Mouse (Mus musculus) ES-Bruce4 (cell line): Measurements from ENCODE around the gene Tbxas1. TPM values are rescaled to one million over a fixed set of nuclear protein-coding genes. Genes with fewer than 3 reads are reported as not detected.
A peak's percentile ranks its signal among the peaks of the same experiment; 100 is the strongest.

Source experiments
- H3K27ac ChIP-seq: 2 replicates; pipeline ENCODE4 v1.5.1; 2012; ENCODE audit warnings: low read length, inconsistent platforms; ENCODE audit not compliant: insufficient read depth
- H3K27me3 ChIP-seq: 2 replicates; pipeline ENCODE4 v1.6.1; 2012; ENCODE audit warnings: mild to moderate bottlenecking, low read length, inconsistent platforms; ENCODE audit not compliant: control insufficient read depth, poor library complexity, insufficient read depth, severe bottlenecking
- H3K36me3 ChIP-seq: 2 replicates; pipeline ENCODE4 v1.6.1; 2012; ENCODE audit warnings: inconsistent platforms, mild to moderate bottlenecking, low read length, moderate library complexity; ENCODE audit not compliant: control insufficient read depth, poor library complexity, insufficient read depth, severe bottlenecking
- H3K4me1 ChIP-seq: one replicate; pipeline ENCODE4 v1.8.1; 2011; ENCODE audit warnings: low read length; ENCODE audit not compliant: control insufficient read depth, insufficient read depth
- H3K4me3 ChIP-seq: 2 replicates; pipeline ENCODE4 v1.5.1; 2011; ENCODE audit warnings: low read depth, mild to moderate bottlenecking, low read length
- H3K9ac ChIP-seq: 2 replicates; pipeline ENCODE4 v1.6.1; 2012; ENCODE audit warnings: low read depth, mild to moderate bottlenecking, inconsistent platforms; ENCODE audit not compliant: poor library complexity, severe bottlenecking
- H3K9me3 ChIP-seq: replicated peaks from 2 replicates; pipeline ENCODE4 v1.6.1; 2012; ENCODE audit warnings: mild to moderate bottlenecking, low read length, inconsistent platforms; ENCODE audit not compliant: control insufficient read depth, poor library complexity, insufficient read depth, severe bottlenecking
- CTCF ChIP-seq: IDR thresholded peaks from one replicate; pipeline ENCODE4 v1.8.1; 2011; ENCODE audit warnings: low read depth, low read length
- EP300 ChIP-seq: IDR thresholded peaks from 2 replicates; pipeline ENCODE4 v1.6.1; 2011; ENCODE audit warnings: low read depth, low read length; ENCODE audit not compliant: insufficient read depth
- POLR2A ChIP-seq: IDR thresholded peaks from one replicate; pipeline ENCODE4 v1.8.1; 2011; ENCODE audit warnings: low read length; ENCODE audit not compliant: insufficient read depth
- polyA plus RNA-seq: library from polyadenylated mRNA; stranded (reverse); fragments of >200 nt; gene quantifications from 2 replicates; pipeline ENCODE4 v1.2.4, GENCODE M21; 2011; ENCODE audit warnings: low read depth; ENCODE audit not compliant: missing spikeins, insufficient read depth, insufficient read length

Gene Tbxas1
- polyA plus RNA-seq, 1 experiment: not detected

DNA sequence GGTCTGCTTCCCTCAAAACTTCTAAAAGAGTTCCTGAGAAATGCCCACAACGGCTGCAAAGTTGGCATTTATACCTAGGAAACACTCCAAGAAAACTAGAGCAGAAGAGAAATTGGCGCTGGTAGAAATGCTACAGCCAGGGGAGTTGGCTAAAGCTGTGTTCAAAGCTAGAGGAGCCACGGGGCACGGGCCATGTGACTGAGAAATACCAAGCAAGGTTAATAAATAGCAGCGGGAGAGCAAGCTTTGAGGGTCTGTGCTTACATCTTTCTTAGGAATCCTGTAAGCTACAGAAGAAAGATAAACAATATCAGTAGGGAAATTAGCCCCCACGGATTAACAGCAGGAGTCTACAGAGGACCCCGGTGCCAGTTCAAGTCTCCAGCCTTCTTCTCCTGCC, 107.9 kb downstream of the Tbxas1 start:
- Histone ChIP-seq H3K9ac (no peak overlapping the region), H3K27ac (no peak overlapping the region), H3K4me1 (no peaks in the 10 kb centered on the region), H3K27me3 (no peaks in the 10 kb centered on the region), H3K36me3 (no peaks in the 10 kb centered on the region), H3K9me3 (no peaks in the 10 kb centered on the region), H3K4me3 (no peak overlapping the region)
- TF ChIP-seq EP300 (no peak), POLR2A (no peak), CTCF (no peak)

DNA sequence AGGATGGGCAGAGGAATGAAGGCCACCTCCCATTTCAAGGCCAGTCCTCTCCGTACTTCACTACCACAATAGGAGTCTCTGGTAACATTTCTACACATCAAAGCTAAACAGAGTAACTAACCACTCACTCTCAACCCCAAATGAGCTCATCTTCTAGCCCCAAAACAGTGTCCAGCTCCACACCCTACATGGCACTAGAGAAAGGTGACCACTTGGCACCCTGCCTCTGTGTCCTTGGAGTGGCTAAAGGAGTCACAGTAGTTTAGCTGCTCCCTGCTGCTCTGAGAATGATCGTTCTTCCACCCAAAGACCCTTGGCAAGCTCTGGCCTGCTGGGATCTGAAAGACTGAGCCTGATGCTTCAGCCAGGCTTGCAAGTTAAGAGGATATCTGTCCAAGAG, 109.4 kb downstream of the Tbxas1 start:
- no peak overlapping the region for H3K9ac ChIP-seq

DNA sequence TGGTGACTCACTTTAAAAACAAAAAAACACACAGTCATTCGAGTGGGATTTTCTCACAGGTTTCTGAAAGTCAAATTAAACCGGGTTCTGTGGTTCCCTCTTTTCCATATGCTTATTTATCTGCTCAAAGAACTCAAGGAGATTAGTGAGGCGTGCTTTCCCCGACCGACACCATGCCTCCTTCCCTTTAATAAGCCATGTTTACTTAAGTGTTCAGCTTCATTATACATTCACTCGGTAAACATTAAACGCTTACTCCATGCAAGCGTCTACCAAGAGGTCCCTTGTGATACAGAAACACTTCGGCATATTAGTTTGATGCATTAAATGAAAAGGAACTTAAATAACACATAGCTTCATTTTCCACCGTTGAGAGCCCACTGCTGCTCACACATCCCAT, 111.4 kb downstream of the Tbxas1 start:
- TF ChIP-seq CTCF: no peak
- TF ChIP-seq POLR2A: no peak

More for the DNA sequence above, 109.4 kb downstream of the Tbxas1 start:
- no peaks in the 10 kb centered on the region for H3K36me3 ChIP-seq
- H3K9me3 ChIP-seq: no peaks in the 10 kb centered on the region
- H3K4me3 ChIP-seq: no peak overlapping the region
- H3K4me1 ChIP-seq: no peaks in the 10 kb centered on the region
- H3K27me3 ChIP-seq: no peaks in the 10 kb centered on the region
- H3K27ac ChIP-seq: no peak overlapping the region
- TF ChIP-seq EP300: no peak
- no peak for TF ChIP-seq POLR2A
- no peak for TF ChIP-seq CTCF

GRCm38 (mm10) chr6:38992016-38992415, 116.8 kb downstream of the Tbxas1 start:
- Histone ChIP-seq H3K27me3 (no peaks in the 10 kb centered on the region), H3K4me1 (peaks cover 5% of the 10 kb centered on the region), H3K4me3 (no peak overlapping the region), H3K27ac (no peak overlapping the region), H3K9ac (no peak overlapping the region), H3K9me3 (no peaks in the 10 kb centered on the region), H3K36me3 (no peaks in the 10 kb centered on the region)
- TF ChIP-seq EP300 (peak; percentile 74; the same call in 1 of the 2 replicates), CTCF (no peak), POLR2A (no peak)

More for the DNA sequence above, 111.4 kb downstream of the Tbxas1 start:
- Histone ChIP-seq H3K4me1 (no peaks in the 10 kb centered on the region), H3K36me3 (no peaks in the 10 kb centered on the region), H3K27ac (no peak overlapping the region), H3K4me3 (no peak overlapping the region), H3K9ac (no peak overlapping the region), H3K27me3 (no peaks in the 10 kb centered on the region), H3K9me3 (no peaks in the 10 kb centered on the region)

DNA sequence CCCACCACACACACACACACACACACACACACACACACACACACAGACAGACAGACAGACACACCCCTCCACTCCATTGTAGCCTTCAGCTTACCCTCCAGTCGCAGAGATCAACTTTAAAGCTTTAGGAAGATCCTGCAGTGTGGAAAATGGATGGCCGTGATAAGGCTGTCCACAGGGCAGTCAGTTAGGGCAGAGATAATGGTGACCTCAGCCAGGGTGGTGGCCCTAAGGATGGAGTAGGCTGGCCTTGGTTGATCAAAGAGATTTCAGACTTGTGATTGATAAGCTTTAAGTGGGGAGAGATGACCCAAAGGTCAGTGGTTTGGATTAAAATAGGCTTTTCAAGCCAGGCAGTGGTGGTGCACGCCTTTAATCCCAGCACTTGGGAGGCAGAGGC, 120.6 kb downstream of the Tbxas1 start:
- TF ChIP-seq POLR2A (no peak), EP300 (no peak), CTCF (no peak)
- no peak overlapping the region for H3K9ac ChIP-seq
- H3K27me3 ChIP-seq: no peaks in the 10 kb centered on the region
- H3K36me3 ChIP-seq: no peaks in the 10 kb centered on the region
- H3K4me1 ChIP-seq: peaks cover 5% of the 10 kb centered on the region
- no peak overlapping the region for H3K27ac ChIP-seq
- no peak overlapping the region for H3K4me3 ChIP-seq
- H3K9me3 ChIP-seq: no peaks in the 10 kb centered on the region

GRCm38 (mm10) chr6:38997838-38998237, 122.6 kb downstream of the Tbxas1 start:
- no peak for TF ChIP-seq EP300
- TF ChIP-seq POLR2A: no peak
- TF ChIP-seq CTCF: no peak
- no peaks in the 10 kb centered on the region for H3K27me3 ChIP-seq
- H3K9me3 ChIP-seq: no peaks in the 10 kb centered on the region

GRCm38 (mm10) chr6:39003126-39003525, 127.9 kb downstream of the Tbxas1 start:
- H3K9ac ChIP-seq: no peak overlapping the region
- no peaks in the 10 kb centered on the region for H3K36me3 ChIP-seq
- no peak overlapping the region for H3K27ac ChIP-seq
- H3K27me3 ChIP-seq: no peaks in the 10 kb centered on the region
- H3K4me3 ChIP-seq: no peak overlapping the region
- TF ChIP-seq CTCF (no peak), EP300 (no peak), POLR2A (no peak)
- no peaks in the 10 kb centered on the region for H3K4me1 ChIP-seq
- H3K9me3 ChIP-seq: no peaks in the 10 kb centered on the region

More at GRCm38 (mm10) chr6:38997838-38998237, 122.6 kb downstream of the Tbxas1 start:
- H3K27ac ChIP-seq: no peak overlapping the region
- H3K9ac ChIP-seq: no peak overlapping the region
- no peaks in the 10 kb centered on the region for H3K36me3 ChIP-seq
- H3K4me1 ChIP-seq: no peaks in the 10 kb centered on the region
- H3K4me3 ChIP-seq: no peak overlapping the region
